Mouse (Mus musculus): ENCODE results near the gene Rnf113a2. TPM values are rescaled to one million over a fixed set of nuclear protein-coding genes. Genes with fewer than 3 reads are reported as not detected.

Gene Rnf113a2
- polyA plus RNA-seq, 1 experiment: 3.0 TPM

- Histone ChIP-seq H3ac (ENCODE audit: control insufficient read depth, insufficient read length, low read depth) (no peak overlapping the region), H3K27me3 (ENCODE audit: control insufficient read depth, insufficient read depth, insufficient read length) (no peaks in the 10 kb centered on the region)
- TF ChIP-seq CTCF (IDR thresholded peaks at IDR 0.05; ENCODE audit: control insufficient read depth, insufficient read depth, insufficient read length) (no peak), MYOD1 (IDR thresholded peaks at IDR 0.05; ENCODE audit: control insufficient read depth, insufficient read length, low read depth) (no peak), MYOG (IDR thresholded peaks at IDR 0.05; ENCODE audit: control insufficient read depth, extremely low read depth, insufficient read length) (no peak), CEBPB (IDR thresholded peaks at IDR 0.05; ENCODE audit: low read depth) (no peak), FOSL1 (IDR thresholded peaks at IDR 0.05; ENCODE audit: insufficient read depth, low read length, poor library complexity, severe bottlenecking) (no peak), USF1 (IDR thresholded peaks at IDR 0.05; ENCODE audit: low read depth) (no peak), MAX (IDR thresholded peaks at IDR 0.05) (no peak)
Observed at GRCm38 (mm10) chr12:84393847-84394246, 23.1 kb upstream of the Rnf113a2 start.

DNA sequence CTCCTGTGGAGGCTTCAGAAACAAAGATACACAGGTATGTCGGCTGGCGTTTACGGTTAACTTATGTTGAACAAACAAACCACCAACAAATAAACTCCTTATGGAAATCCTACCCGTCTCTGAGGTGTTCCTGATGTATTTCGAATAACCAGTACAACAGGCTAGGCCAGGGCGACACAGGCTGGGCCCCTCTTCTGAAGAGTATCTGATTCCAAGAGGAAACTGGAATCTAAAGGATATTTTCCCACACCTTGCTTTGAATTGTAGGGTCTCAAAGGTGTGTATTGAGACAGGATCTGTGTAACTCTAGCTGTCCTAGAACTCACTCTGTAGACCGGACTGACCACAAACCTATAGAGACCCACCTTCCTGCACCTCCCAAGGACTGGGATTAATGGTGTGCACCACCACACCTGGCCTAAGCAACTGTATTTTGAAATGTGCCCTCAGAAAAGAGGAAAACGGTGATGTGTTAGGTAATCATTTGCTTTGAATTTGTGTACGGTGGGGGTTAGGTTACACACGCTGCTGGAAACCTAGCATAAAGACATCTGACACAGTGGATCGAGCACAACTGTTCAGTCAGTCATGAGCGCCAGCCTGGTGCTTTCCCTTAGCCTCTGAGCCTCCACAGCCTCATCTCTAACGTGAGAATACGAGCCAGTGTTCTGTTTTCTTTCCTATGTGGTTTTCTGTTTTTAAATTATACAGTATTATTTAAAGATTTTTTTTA lies 19.9 kb upstream of the Rnf113a2 start:
- Histone ChIP-seq H3K79me3 (ENCODE audit: low read depth) (no peaks in the 10 kb centered on the region), H3K27me3 (ENCODE audit: control insufficient read depth, insufficient read depth, insufficient read length) (no peaks in the 10 kb centered on the region), H3K79me2 (ENCODE audit: control insufficient read depth, insufficient read depth) (no peaks in the 10 kb centered on the region), H3K4me3 (ENCODE audit: insufficient read depth, poor library complexity, severe bottlenecking) (no peak overlapping the region), H3K36me3 (ENCODE audit: control insufficient read depth, insufficient read depth) (no peaks in the 10 kb centered on the region), H3ac (ENCODE audit: control insufficient read depth, insufficient read length, low read depth) (no peak overlapping the region)
- no peak for TF ChIP-seq MAX (IDR thresholded peaks at IDR 0.05)
- TF ChIP-seq MYOG (IDR thresholded peaks at IDR 0.05; ENCODE audit: control insufficient read depth, extremely low read depth, insufficient read length): no peak
- TF ChIP-seq USF1 (IDR thresholded peaks at IDR 0.05; ENCODE audit: low read depth): no peak

More at GRCm38 (mm10) chr12:84393847-84394246, 23.1 kb upstream of the Rnf113a2 start:
- H3K79me2 ChIP-seq (ENCODE audit: control insufficient read depth, insufficient read depth): no peaks in the 10 kb centered on the region
- H3K4me3 ChIP-seq (ENCODE audit: insufficient read depth, poor library complexity, severe bottlenecking): no peak overlapping the region
- H3K79me3 ChIP-seq (ENCODE audit: low read depth): no peaks in the 10 kb centered on the region
- H3K36me3 ChIP-seq (ENCODE audit: control insufficient read depth, insufficient read depth): no peaks in the 10 kb centered on the region

- Histone ChIP-seq H3K79me2 (ENCODE audit: control insufficient read depth, insufficient read depth) (no peaks in the 10 kb centered on the region), H3K4me3 (ENCODE audit: insufficient read depth, poor library complexity, severe bottlenecking) (no peak overlapping the region), H3K79me3 (ENCODE audit: low read depth) (no peaks in the 10 kb centered on the region), H3K36me3 (ENCODE audit: control insufficient read depth, insufficient read depth) (no peaks in the 10 kb centered on the region), H3K27me3 (ENCODE audit: control insufficient read depth, insufficient read depth, insufficient read length) (no peaks in the 10 kb centered on the region), H3ac (ENCODE audit: control insufficient read depth, insufficient read length, low read depth) (no peak overlapping the region)
- TF ChIP-seq MYOG (IDR thresholded peaks at IDR 0.05; ENCODE audit: control insufficient read depth, extremely low read depth, insufficient read length) (no peak), FOSL1 (IDR thresholded peaks at IDR 0.05; ENCODE audit: insufficient read depth, low read length, poor library complexity, severe bottlenecking) (no peak), USF1 (IDR thresholded peaks at IDR 0.05; ENCODE audit: low read depth) (no peak), CEBPB (IDR thresholded peaks at IDR 0.05; ENCODE audit: low read depth) (no peak), CTCF (IDR thresholded peaks at IDR 0.05; ENCODE audit: control insufficient read depth, insufficient read depth, insufficient read length) (no peak), MAX (IDR thresholded peaks at IDR 0.05) (no peak), MYOD1 (IDR thresholded peaks at IDR 0.05; ENCODE audit: control insufficient read depth, insufficient read length, low read depth) (no peak)
Observed at GRCm38 (mm10) chr12:84397685-84398084, 19.3 kb upstream of the Rnf113a2 start.

GRCm38 (mm10) chr12:84398629-84399028 lies 18.4 kb upstream of the Rnf113a2 start:
- H3K36me3 ChIP-seq (ENCODE audit: control insufficient read depth, insufficient read depth): no peaks in the 10 kb centered on the region
- H3K27me3 ChIP-seq (ENCODE audit: control insufficient read depth, insufficient read depth, insufficient read length): no peaks in the 10 kb centered on the region
- H3K4me3 ChIP-seq (ENCODE audit: insufficient read depth, poor library complexity, severe bottlenecking): no peak overlapping the region
- no peaks in the 10 kb centered on the region for H3K79me2 ChIP-seq (ENCODE audit: control insufficient read depth, insufficient read depth)
- TF ChIP-seq MYOG (IDR thresholded peaks at IDR 0.05; ENCODE audit: control insufficient read depth, extremely low read depth, insufficient read length): no peak
- no peak for TF ChIP-seq CTCF (IDR thresholded peaks at IDR 0.05; ENCODE audit: control insufficient read depth, insufficient read depth, insufficient read length)
- TF ChIP-seq USF1 (IDR thresholded peaks at IDR 0.05; ENCODE audit: low read depth): no peak
- TF ChIP-seq CEBPB (IDR thresholded peaks at IDR 0.05; ENCODE audit: low read depth): no peak
- no peak for TF ChIP-seq FOSL1 (IDR thresholded peaks at IDR 0.05; ENCODE audit: insufficient read depth, low read length, poor library complexity, severe bottlenecking)
- no peak for TF ChIP-seq MAX (IDR thresholded peaks at IDR 0.05)
- no peak for TF ChIP-seq MYOD1 (IDR thresholded peaks at IDR 0.05; ENCODE audit: control insufficient read depth, insufficient read length, low read depth)
- no peaks in the 10 kb centered on the region for H3K79me3 ChIP-seq (ENCODE audit: low read depth)
- no peak overlapping the region for H3ac ChIP-seq (ENCODE audit: control insufficient read depth, insufficient read length, low read depth)

- Histone ChIP-seq H3ac (ENCODE audit: control insufficient read depth, insufficient read length, low read depth) (no peak overlapping the region), H3K79me2 (ENCODE audit: control insufficient read depth, insufficient read depth) (no peaks in the 10 kb centered on the region), H3K36me3 (ENCODE audit: control insufficient read depth, insufficient read depth) (no peaks in the 10 kb centered on the region), H3K79me3 (ENCODE audit: low read depth) (no peaks in the 10 kb centered on the region), H3K27me3 (ENCODE audit: control insufficient read depth, insufficient read depth, insufficient read length) (no peaks in the 10 kb centered on the region), H3K4me3 (ENCODE audit: insufficient read depth, poor library complexity, severe bottlenecking) (no peak overlapping the region)
- TF ChIP-seq MYOG (IDR thresholded peaks at IDR 0.05; ENCODE audit: control insufficient read depth, extremely low read depth, insufficient read length) (no peak), CTCF (IDR thresholded peaks at IDR 0.05; ENCODE audit: control insufficient read depth, insufficient read depth, insufficient read length) (no peak), MYOD1 (IDR thresholded peaks at IDR 0.05; ENCODE audit: control insufficient read depth, insufficient read length, low read depth) (no peak), CEBPB (IDR thresholded peaks at IDR 0.05; ENCODE audit: low read depth) (no peak), USF1 (IDR thresholded peaks at IDR 0.05; ENCODE audit: low read depth) (no peak), FOSL1 (IDR thresholded peaks at IDR 0.05; ENCODE audit: insufficient read depth, low read length, poor library complexity, severe bottlenecking) (no peak), MAX (IDR thresholded peaks at IDR 0.05) (no peak)
Observed at GRCm38 (mm10) chr12:84399135-84399534, 17.9 kb upstream of the Rnf113a2 start.

- Histone ChIP-seq H3K79me2 (ENCODE audit: control insufficient read depth, insufficient read depth) (no peaks in the 10 kb centered on the region), H3K27me3 (ENCODE audit: control insufficient read depth, insufficient read depth, insufficient read length) (no peaks in the 10 kb centered on the region), H3K4me3 (ENCODE audit: insufficient read depth, poor library complexity, severe bottlenecking) (no peak overlapping the region), H3K36me3 (ENCODE audit: control insufficient read depth, insufficient read depth) (no peaks in the 10 kb centered on the region), H3ac (ENCODE audit: control insufficient read depth, insufficient read length, low read depth) (no peak overlapping the region), H3K79me3 (ENCODE audit: low read depth) (no peaks in the 10 kb centered on the region)
- TF ChIP-seq USF1 (IDR thresholded peaks at IDR 0.05; ENCODE audit: low read depth) (no peak), MYOD1 (IDR thresholded peaks at IDR 0.05; ENCODE audit: control insufficient read depth, insufficient read length, low read depth) (no peak), MAX (IDR thresholded peaks at IDR 0.05) (no peak), CTCF (IDR thresholded peaks at IDR 0.05; ENCODE audit: control insufficient read depth, insufficient read depth, insufficient read length) (no peak), CEBPB (IDR thresholded peaks at IDR 0.05; ENCODE audit: low read depth) (no peak), MYOG (IDR thresholded peaks at IDR 0.05; ENCODE audit: control insufficient read depth, extremely low read depth, insufficient read length) (no peak), FOSL1 (IDR thresholded peaks at IDR 0.05; ENCODE audit: insufficient read depth, low read length, poor library complexity, severe bottlenecking) (no peak)
Observed at GRCm38 (mm10) chr12:84399663-84400062, 17.3 kb upstream of the Rnf113a2 start.
